15 mouse cellular contexts compared by ENCODE assay signal in genomic region chr2:21369556-21369955, GRCm38 (mm10). TPM values are rescaled to one million over a fixed set of nuclear protein-coding genes. Genes with fewer than 3 reads are reported as not detected.
DNase-seq lines count a peak whose midpoint lies in the region; ATAC-seq lines count a peak whose summit lies in the region.
"Had no signal": no experiment of that assay in that cellular context is flagged by ENCODE, and none has a peak within 500 bp of the region (broad histone marks: within the 10 kb centered on the region; RNA-seq: fewer than 3 reads in every experiment).

No protein-coding gene starts in this region.

- WGBS in intestine, embryonic 16.5 days = 59% methylated on average over 2 of the region's 2 CpGs

- no peak for DNase-seq in frontal cortex, postnatal 10 days (ENCODE audit: low spot score in 2 of 2)
- DNase-seq in 3T3-L1 (ENCODE audit: low read depth, low spot score) = peak; percentile 11
- peak; percentile 56 to 60 for DNase-seq in cerebellum, postnatal 10 days
- peak; percentile 34 to 81 for DNase-seq in left cerebral cortex, postnatal 25 days (ENCODE audit: low spot score in 2 of 2)
- DNase-seq in thymus, postnatal 10 days (ENCODE audit: low spot score in 2 of 2) = no peak
- DNase-seq in kidney, adult 9 months = no peak
- DNase-seq: retina, postnatal 1 day had no signal

- H3K4me1 ChIP-seq in intestine, embryonic 16.5 days (ENCODE audit: control insufficient read depth, insufficient read depth, low read length) = 0 out of 2 replicates have a peak, but pooled peaks cover 5% of the 10 kb centered on the region
- H3K4me1 ChIP-seq: liver, embryonic 15.5 days had no signal

- H3K27ac ChIP-seq in intestine, embryonic 16.5 days (ENCODE audit: low read length) = no peak overlapping the region
- H3K27ac ChIP-seq: liver, embryonic 15.5 days had no signal

- no peaks in the 10 kb centered on the region for H3K36me3 ChIP-seq in intestine, embryonic 16.5 days (ENCODE audit: control insufficient read depth, insufficient read depth, low read length)
- H3K36me3 ChIP-seq: liver, embryonic 15.5 days had no signal

- H3K4me3 ChIP-seq in intestine, embryonic 16.5 days (ENCODE audit: low read length) = no peak overlapping the region
- H3K4me3 ChIP-seq: liver, embryonic 15.5 days; megakaryocyte, embryonic 14.5 days had no signal

- H3K4me2 ChIP-seq in intestine, embryonic 16.5 days (ENCODE audit: low read depth, low read length) = no peak overlapping the region
- H3K4me2 ChIP-seq: liver, embryonic 15.5 days had no signal

- H3K9ac ChIP-seq in intestine, embryonic 16.5 days (ENCODE audit: low read depth, low read length) = no peak overlapping the region
- H3K9ac ChIP-seq: liver, embryonic 15.5 days had no signal

- intact Hi-C loops in left cerebral cortex, postnatal 25 days (cut with DNase I) = loop anchor here (2.0 to 10.0 kb wide), 4 partner anchors 89 to 539 kb away; partner anchors contain the start of genes Arhgap21, Enkur and Thnsl1

- H3K9me3 ChIP-seq in intestine, embryonic 16.5 days (ENCODE audit: control insufficient read depth, low read length) = no peaks in the 10 kb centered on the region
- H3K9me3 ChIP-seq: liver, embryonic 15.5 days had no signal

- peaks cover 17% of the 10 kb centered on the region for H3K27me3 ChIP-seq in intestine, embryonic 16.5 days (replicated peaks; ENCODE audit: control insufficient read depth, insufficient read depth, low read length)

- peak; percentile 44 for ATAC-seq in frontal cortex, adult (ENCODE audit: low TSS enrichment)
- ATAC-seq in intestine, embryonic 16.5 days = no peak
- ATAC-seq: CD4-positive, CD25-positive, alpha-beta regulatory T cell, adult 4 months had no signal

RNA-seq across cellular contexts. Expression of gene Gpr158, which starts 2.2 kb away (rescaled TPM):
- total RNA-seq in left cerebral cortex, postnatal 25 days (2021) = 100 to 1,000 TPM; 117 to 127 TPM
- polyA plus RNA-seq in intestine, embryonic 16.5 days (2015; fragmentation: Nextera tagmentation; extraction: Ambion mirVana) = 0.02 TPM in 1 of 2 replicates, not detected in the other
- total RNA-seq: gastrocnemius, postnatal 4 days; hematopoietic stem cell, adult 5-6 weeks had no signal
- polyA plus RNA-seq: CD4-positive, CD25-positive, alpha-beta regulatory T cell, adult 4 months; large intestine, adult 2 months; liver, embryonic 15.5 days had no signal

Comparison
In these comparisons a context has a peak if more than half of its experiments do, and no peak if none do; other contexts are left out.
1. DNase-seq: peak in 3T3-L1 (single experiment), cerebellum, postnatal 10 days (2 of 2) and left cerebral cortex, postnatal 25 days (2 of 2); none in frontal cortex, postnatal 10 days (0 of 2), thymus, postnatal 10 days (0 of 2) and kidney, adult 9 months (single experiment).